Mouse (Mus musculus): ENCODE results near the gene Evx2. TPM values are rescaled to one million over a fixed set of nuclear protein-coding genes. Genes with fewer than 3 reads are reported as not detected.

Evx2 gene
- not detected in 2 replicates for total RNA-seq (2021)
- long read RNA-seq = 0 reads

- DNase-seq = no peak
Measured at GRCm38 (mm10) chr2:74659507-74660005, at the start of gene Evx2. Evx2 (minus strand) TSS chr2:74659557.

- no peak for DNase-seq
Measured at GRCm38 (mm10) chr2:74708676-74709075, 49.3 kb upstream of the Evx2 start.

GRCm38 (mm10) chr2:74707599-74707998 is 48.2 kb upstream of the Evx2 start:
- DNase-seq = no peak

- no peak for DNase-seq
Measured at GRCm38 (mm10) chr2:74706393-74706960, 47.1 kb upstream of the Evx2 start.

- DNase-seq = peak; percentile 79
Measured at GRCm38 (mm10) chr2:74705467-74706089, 46.2 kb upstream of the Evx2 start.

GRCm38 (mm10) chr2:74704999-74705466 is 45.7 kb upstream of the Evx2 start:
- DNase-seq = peak; percentile 60

- peak; percentile 83 for DNase-seq
Measured at GRCm38 (mm10) chr2:74704393-74704998, 45.1 kb upstream of the Evx2 start, which contains the start of gene Hoxd8. Hoxd8 (plus strand) TSS chr2:74704615.

- no peak for DNase-seq
Measured at GRCm38 (mm10) chr2:74703720-74704392, 44.5 kb upstream of the Evx2 start.

GRCm38 (mm10) chr2:74703317-74703716 is 44.0 kb upstream of the Evx2 start:
- DNase-seq = no peak

- DNase-seq = no peak
Measured at GRCm38 (mm10) chr2:74702820-74703219, 43.5 kb upstream of the Evx2 start.

GRCm38 (mm10) chr2:74701949-74702819 is 42.8 kb upstream of the Evx2 start:
- peak; percentile 83 for DNase-seq

GRCm38 (mm10) chr2:74700546-74701112 is 41.3 kb upstream of the Evx2 start:
- no peak for DNase-seq

- no peak for DNase-seq
Measured at GRCm38 (mm10) chr2:74699664-74700545, 40.5 kb upstream of the Evx2 start.

GRCm38 (mm10) chr2:74699053-74699430 is 39.7 kb upstream of the Evx2 start:
- no peak for DNase-seq

GRCm38 (mm10) chr2:74698201-74699052 is 39.1 kb upstream of the Evx2 start:
- DNase-seq = peak; percentile 52

GRCm38 (mm10) chr2:74697567-74698121 is 38.3 kb upstream of the Evx2 start, which contains the start of gene Hoxd9:
Hoxd9 (plus strand) TSS chr2:74697727.
- DNase-seq = peak; percentile 78

GRCm38 (mm10) chr2:74696442-74697335 is 37.3 kb upstream of the Evx2 start:
- no peak for DNase-seq
